Mouse (Mus musculus): Measurements from ENCODE around the gene Marcksl1.

- TF ChIP-seq CTCF (IDR thresholded peaks at IDR 0.05) (no peak), EP300 (IDR thresholded peaks at IDR 0.05; ENCODE audit: insufficient read depth, low read depth, low read length) (no peak), POLR2A (IDR thresholded peaks at IDR 0.05; ENCODE audit: insufficient read depth, low read depth, low read length) (no peak)
Observed at GRCm38 (mm10) chr4:129510723-129511412, 2.5 kb upstream of the Marcksl1 start.
